Mouse (Mus musculus) E14TG2a.4 (cell line): ENCODE results near the gene Stxbp2.

Source experiments
- CTCF ChIP-seq: conservative IDR thresholded peaks from 2 replicates; pipeline ENCODE4 v1.5.1; 2014; ENCODE audit warnings: low read length
- NANOG ChIP-seq: IDR thresholded peaks from 2 replicates; pipeline ENCODE4 v1.6.1; 2014; ENCODE audit warnings: borderline replicate concordance, low read length, mixed read lengths
- POU5F1 ChIP-seq: IDR thresholded peaks from 2 replicates; pipeline ENCODE4 v1.6.1; 2014; ENCODE audit warnings: low read length, borderline replicate concordance

- TF ChIP-seq CTCF (no peak), NANOG (no peak), POU5F1 (no peak)
These were observed 8.6 kb upstream of the Stxbp2 start for GRCm38 (mm10) chr8:3622119-3622518.
